Mouse (Mus musculus): ENCODE measurements around the gene Npnt. TPM values are rescaled to one million over a fixed set of nuclear protein-coding genes. Genes with fewer than 3 reads are reported as not detected.
A peak's percentile ranks its signal among the peaks of the same experiment; 100 is the strongest.

Npnt gene
- 10 to 100 TPM; 18.1 to 24.5 TPM for total RNA-seq (2021)

DNA sequence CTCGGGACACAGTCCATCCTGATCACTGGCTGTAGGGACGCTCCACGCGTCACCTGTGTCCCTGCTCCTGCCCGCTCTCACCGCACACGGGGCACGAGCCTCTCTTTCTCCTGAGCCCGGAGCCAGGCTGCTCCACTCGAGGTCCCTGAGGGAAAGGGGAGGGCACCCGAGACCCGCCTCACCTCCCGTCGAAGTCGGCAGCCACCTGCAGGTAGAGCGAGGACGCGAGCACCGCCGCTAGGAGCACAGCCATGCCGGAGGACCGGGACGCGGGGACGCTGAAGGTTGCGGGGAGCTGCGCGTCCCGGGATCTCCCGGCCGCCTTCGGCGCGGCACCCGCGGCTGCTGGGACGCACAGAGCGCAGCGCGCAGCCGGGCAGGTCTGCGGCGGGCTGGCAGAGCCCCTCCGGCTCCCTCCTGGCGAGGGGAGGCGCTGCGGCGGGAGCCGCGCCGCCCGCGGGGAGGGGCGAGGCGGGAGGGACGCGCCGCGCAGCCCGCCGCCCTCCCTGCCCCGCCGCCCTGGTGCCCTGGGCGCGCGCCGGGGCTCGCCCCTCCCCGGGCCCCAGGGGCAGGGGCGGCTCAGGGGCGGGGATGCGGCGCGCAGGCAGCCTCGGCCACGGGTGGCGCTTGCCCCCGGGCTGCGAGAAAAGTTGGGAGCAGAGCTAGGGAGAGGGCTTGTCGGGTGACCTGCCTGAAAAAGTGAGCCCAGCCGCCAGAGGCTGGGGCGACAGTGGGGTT is at the start of gene Npnt:
Npnt (minus strand) TSS at position 501 of the 738 bp plus-strand sequence.
- intact Hi-C loops (cut with DNase I), result loop anchor here (2.0 kb wide), 1 partner anchor 47 kb away; no protein-coding TSS in a partner anchor
- DNase-seq (ENCODE audit: low spot score in 2 of 2), result peak; percentile 28 to 54

DNA sequence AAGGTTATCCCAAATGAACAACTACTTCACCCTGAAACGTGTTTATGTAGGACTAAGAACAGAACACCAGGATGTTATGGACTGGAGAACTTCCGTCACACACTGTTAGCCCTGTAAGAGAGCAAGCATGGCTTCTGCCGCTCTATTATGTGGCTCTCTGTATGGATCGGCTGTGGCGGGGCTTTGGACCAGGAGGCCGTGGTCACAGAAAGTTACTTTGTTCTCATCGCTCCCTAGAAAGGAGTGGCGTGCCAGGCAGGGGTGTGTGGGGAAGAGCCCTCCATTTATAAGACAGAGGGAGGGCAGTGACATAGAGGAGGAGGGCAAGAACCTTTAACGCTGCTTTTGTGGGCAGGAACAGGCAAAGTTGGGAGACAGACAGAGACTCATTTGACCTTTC is 46.2 kb upstream of the Npnt start:
- DNase-seq (ENCODE audit: low spot score in 2 of 2), result no peak
- intact Hi-C loops (cut with DNase I), result no loop called here

DNA sequence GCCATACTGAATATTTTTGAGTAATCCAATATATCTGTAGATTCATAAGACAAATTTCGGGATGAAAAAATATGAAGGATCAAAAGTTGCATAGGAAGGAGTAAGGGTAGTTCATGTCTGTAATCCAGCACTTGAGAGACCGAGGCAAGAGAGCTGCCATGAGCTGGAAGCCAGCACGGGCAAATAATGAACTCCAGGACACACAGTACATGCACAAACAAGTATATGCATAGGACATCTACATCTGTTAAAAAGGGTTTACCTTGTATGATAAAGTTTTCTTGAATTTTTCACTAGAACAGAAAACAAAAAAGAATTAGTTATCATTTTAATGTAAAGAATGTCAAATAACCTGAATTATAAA is 45.8 kb upstream of the Npnt start:
- intact Hi-C loops (cut with DNase I), result no loop called here
- DNase-seq (ENCODE audit: low spot score in 2 of 2), result no peak

DNA sequence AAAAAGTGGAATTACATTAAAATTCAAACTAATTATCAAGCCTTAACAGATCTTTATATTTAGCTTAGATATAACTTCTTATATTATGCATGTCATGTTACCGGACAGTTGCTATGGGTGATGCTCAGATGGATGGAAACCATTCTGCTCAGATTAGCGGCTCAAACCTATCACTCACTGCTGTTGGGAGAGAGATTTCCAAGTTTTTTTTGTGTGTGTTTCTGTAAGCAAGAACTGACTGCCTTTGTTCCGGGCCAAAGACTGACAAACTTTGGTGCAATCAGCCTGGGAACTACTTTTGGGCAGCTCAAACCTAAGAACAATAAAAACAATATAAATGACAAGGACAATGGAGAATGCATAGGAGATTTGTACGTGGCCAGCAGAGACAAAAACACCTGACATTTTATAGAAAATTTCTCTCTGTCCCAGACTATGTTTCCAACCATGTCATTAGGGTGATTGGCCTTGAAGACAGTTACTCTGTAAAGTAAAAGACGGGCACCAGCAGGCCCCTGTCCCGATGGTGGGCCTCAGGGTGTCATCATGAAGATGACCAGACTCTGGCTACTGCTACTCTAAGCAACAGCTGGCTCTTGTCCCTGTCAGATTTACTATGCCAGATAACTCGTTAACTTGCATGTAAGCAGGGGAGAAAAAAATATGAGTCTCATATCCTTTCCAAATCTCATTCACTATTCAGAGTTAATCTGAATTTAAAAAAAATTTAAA is 45.2 kb upstream of the Npnt start:
- DNase-seq (ENCODE audit: low spot score in 2 of 2), result no peak
- intact Hi-C loops (cut with DNase I), result no loop called here

DNA sequence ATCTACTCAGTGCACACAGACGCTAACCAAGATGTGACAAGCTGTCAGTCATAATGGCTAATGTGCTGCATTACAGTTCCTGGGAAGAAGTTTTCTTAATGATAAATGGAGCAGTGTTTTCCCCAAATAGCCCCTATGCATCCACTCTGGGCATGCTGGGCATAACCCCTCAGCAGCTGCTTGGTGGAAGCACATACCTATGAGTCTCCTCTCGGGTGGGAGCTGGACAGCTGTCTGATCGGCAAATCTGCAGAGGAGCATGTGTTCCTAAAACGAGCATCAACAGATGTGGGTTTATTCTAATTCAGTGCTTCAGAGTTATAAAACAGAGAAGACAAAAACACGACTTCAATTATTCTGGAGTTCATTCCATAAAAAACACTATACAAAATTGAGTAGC is 36.1 kb upstream of the Npnt start:
- intact Hi-C loops (cut with DNase I), result no loop called here
- no peak for DNase-seq (ENCODE audit: low spot score in 2 of 2)

DNA sequence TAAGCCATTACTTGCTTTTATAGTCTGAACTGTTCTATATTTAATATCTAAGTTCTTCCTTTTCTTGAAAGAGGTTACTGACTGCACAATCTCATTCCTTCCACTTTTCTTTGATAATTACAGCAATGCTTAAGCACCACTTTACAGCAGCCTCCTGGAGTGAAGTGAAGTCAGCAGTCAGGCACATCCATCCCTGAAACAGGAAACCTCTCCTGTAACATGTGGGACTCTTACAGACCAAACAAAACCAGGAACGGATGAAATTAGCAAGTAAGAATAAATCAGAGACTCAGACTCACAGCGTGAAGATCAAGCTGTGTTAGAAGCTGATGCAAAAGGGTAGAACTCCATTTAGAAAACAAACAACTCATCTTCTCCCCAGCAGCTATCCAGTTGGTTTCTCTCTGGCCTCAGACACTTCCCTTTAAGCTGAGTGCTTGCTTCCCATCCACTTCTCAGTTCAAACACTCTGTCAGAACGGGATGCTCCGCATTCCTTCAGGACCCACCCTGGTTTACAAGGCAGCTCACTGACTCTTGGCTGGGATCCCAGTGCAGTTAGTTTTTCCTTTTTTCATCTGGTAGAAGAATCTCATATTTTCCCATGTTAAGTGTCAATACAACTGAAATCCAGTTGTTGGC is 33.9 kb upstream of the Npnt start:
- no peak for DNase-seq (ENCODE audit: low spot score in 2 of 2)
- intact Hi-C loops (cut with DNase I), result no loop called here

DNA sequence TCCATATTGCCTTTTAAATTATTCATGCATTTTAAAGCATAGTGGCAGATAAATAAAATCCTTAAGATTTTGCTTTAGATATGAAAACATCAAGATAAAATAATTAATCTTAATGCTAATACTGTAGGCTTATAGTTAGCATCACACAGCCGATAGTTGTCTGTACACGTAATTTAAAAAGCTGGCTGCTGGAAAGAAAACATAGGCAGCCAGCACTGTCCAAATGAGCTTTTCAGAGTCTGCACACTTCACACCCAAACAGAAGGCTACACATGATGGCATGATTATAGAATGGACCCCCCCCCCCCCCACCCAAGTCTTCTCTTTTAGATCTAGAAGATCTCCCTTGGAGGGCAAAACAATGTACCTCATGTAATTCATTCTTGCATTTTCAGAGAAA is 31.9 kb upstream of the Npnt start:
- intact Hi-C loops (cut with DNase I), result no loop called here
- no peak for DNase-seq (ENCODE audit: low spot score in 2 of 2)

DNA sequence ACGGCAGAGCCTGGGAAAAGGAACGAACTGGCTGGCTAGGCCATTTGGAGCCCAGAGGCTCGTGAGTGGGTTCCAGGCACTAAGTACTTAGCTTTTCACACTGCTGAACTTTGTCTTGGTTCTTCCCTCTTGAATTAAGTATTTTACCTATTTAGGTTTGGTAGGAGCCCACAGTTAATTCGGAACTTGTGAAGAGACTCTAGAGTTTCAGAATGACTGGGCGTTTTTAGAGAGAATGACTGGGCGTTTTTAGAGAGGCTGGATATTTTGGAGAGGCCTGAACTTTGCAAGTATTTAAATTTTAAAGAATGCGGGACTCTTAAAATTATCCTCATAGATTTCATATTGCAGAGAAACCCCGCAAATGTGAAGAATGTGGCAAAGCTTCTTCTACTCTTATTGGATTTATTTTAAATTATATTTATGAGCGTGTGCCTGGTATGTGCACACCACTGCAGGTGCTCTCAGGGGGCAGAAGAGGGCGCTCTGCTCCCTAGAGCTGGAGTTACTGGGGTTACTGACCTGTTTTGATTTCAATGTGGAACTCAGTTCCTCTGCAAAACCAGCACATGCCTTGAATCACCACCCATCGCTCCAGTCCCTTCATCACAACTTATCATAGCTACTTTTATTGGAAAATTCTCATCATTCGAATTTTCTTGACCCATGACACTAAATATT is 29.8 kb upstream of the Npnt start:
- intact Hi-C loops (cut with DNase I), result no loop called here
- DNase-seq (ENCODE audit: low spot score in 2 of 2), result no peak

DNA sequence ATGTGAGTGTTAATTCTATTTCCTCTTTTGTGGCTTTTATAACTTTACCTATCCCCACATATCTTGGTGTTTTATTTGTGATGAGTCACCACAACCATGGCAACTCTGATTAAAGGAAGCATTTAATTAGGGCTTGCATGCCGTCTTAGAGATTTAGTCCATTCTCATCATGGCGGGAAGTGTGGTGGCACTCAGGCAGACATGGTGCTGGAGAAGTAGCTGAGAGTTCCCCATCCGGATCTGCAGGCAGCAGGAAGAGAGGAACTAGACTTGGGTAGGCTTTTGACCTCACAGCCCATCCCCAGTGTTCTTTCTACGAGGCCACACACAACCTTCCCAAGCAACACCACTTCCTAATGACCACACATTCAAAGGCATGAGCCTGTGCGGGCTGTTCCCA is 16.2 kb upstream of the Npnt start:
- DNase-seq (ENCODE audit: low spot score in 2 of 2), result no peak
- intact Hi-C loops (cut with DNase I), result no loop called here

DNA sequence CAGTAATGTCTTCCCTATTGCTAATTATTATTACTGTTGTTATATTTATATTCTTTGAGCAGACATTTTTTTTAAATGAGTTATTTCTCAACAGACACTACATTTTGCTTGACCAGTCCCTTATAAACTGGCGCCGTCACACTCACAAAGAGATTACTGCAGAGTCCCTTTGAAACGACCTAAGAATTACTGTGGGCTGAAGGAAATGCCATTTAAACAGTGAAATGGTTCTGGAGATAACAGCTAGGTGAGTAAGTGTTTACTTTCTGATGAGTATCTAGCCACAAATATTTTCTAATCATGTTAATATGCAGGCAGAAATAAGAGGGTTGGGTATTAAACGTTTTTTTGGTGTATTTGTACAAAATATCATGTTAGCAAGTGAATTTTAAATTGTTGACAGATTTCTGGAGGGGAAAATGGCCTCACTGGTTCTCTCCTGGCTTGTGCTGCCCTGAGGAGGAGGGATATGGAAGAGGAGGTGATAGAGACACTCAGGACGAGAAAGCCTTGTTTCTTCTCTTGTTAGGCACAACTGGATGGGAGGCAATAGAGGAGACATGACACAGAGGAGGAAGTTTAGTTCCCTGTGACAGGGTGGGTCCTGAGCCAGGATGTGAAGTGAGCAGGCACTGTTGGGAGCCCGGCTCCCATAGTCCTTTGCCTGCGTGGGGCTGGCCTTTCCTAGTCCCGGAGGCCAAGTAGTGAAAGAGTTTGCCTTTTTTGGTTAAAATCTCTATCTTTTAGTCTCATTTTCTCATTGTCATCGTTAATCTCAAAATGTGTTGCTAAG is 14.8 kb upstream of the Npnt start:
- no peak for DNase-seq (ENCODE audit: low spot score in 2 of 2)
- intact Hi-C loops (cut with DNase I), result no loop called here

DNA sequence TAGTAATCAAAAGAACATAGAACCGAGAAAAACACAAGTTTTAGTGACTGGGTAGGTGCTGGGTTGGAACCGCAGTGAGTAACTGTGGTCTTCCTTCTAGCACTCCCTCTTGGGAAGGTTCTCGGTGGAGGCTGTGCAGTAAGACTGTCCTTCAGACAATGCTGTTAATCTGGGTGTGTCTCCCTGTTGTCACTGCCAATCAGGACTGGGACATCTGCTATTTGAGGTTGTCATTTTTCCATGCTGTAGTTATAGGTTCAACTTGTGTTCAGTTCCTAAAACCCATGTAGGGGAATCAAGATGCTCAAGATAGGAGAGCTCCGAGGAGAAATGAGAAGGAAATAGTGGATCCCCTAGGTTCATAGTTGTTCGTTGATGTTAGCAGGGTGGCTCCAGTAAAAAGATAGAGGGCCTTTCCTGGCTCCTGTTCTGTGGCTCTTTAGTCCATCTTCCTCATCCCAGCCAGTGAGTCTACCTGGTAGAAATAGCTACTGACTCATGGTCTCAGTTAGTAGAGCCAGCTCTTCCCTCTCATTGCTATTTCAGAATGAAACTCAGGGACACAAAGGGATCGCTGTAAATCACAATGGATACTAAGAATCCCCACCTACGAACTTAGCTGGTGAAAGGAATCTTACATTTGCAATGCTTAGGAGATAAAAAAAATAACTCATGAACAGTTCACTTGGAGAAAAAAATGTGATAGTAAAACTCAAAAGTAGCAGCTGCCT is 12.7 kb upstream of the Npnt start:
- intact Hi-C loops (cut with DNase I), result no loop called here
- no peak for DNase-seq (ENCODE audit: low spot score in 2 of 2)

DNA sequence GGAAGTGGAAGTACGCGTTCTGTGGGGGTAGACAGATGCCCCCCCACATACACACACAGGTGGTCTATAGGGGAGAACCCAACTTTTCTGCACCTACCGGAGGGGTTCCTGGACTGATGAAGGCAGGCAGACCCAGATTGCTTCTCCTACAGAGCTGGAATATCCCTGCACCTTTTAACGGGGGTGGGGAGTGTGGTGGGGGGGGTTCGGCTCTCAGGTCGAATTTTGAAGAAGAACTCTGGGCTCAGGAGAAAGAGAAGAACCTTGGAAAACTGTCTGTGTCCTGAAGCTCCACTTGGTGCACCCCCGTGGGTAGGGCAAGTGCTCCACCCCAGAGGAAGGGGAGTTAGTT is 414 bp upstream of the Npnt start:
- no peak for DNase-seq (ENCODE audit: low spot score in 2 of 2)
- intact Hi-C loops (cut with DNase I), result no loop called here

DNA sequence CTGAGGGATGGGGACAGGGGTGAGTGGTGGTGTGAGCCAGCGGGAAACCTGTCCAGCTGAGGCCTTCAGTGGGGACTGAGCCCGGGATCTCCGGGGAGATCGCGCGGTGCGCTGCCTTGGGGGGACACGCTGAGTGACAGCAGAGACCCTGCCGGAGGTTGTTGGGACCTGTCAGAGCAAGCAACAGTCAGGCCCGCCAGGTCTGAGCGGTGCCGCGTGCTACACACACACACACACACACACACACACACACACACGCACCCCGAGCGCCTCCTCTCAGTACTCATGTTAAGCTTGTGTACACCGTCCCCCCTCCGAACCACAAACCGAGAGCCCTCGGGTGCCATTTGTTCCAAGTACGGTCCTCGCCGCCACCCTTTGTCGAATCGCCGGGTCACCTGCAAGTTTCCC is 706 bp downstream of the Npnt start:
- intact Hi-C loops (cut with DNase I), result loop anchor here (2.0 kb wide), 1 partner anchor 47 kb away; no protein-coding TSS in a partner anchor

DNA sequence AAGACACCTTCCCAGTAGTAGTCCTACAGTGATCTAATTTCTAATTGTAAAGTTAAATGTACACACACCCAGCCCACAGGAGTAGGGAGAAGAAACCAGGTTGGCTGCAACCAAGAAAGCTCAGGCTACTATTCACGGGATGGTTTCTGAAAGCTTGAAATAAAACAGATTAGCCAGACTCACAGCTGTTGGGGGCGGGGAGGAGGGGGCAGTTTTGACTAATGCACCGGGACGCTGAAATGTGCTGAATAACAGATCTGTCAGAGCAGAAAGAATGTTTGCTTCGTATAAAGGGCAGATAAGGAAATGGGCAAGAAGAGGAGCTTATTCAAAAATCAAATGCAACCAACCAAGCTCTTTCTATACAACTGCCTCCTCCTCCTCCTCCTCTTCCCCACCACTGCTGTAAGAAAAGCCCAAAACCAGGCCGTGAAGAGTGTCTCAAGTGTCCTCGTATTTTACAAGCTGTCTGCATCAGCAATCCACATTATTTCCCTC is 1.7 kb downstream of the Npnt start:
- intact Hi-C loops (cut with DNase I), result loop anchor here (2.0 kb wide), 1 partner anchor 46 kb away; no protein-coding TSS in a partner anchor
- DNase-seq (ENCODE audit: low spot score in 2 of 2), result no peak

More for the DNA sequence above, 706 bp downstream of the Npnt start:
- peak; percentile 21 to 34 for DNase-seq (ENCODE audit: low spot score in 2 of 2)

DNA sequence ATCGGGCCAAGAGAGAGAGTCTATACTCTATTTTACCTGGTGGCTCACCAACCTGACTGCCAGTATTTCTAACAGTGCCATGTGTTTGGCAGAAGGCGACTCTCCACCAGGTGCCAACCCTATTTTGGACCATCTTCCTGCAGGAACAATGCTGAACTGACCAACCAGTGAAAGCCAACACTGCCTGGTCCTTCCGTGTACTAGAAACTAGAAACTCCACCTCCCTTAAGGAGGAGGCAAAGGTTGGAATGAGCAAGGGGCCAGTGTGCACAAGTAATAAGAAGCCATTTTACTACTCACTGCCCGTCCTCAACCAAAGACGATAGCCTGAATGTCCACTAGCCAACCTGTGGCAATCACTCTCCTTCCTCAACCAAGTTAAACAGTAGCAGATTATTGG is 4.0 kb downstream of the Npnt start:
- intact Hi-C loops (cut with DNase I), result no loop called here
- no peak for DNase-seq (ENCODE audit: low spot score in 2 of 2)

DNA sequence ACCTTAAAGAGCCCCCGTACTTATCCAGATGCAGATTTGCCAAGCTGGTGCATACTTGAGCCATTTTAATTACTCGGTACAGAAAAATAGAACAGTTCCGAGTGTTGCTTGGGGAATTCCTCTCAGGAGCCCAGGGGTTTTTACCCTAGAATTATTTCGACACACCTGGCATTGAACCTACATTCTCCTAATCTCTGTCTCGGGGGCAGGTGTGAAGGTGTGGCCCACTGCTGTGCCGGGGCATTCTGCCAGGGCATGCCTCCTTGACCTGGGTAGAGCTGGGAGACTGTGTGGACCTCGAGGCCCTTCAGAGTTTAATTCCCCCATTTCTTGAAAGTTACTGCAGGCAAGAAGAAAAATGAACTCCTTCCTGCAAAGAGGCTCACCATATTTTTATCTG is 4.4 kb downstream of the Npnt start:
- no peak for DNase-seq (ENCODE audit: low spot score in 2 of 2)
- intact Hi-C loops (cut with DNase I), result no loop called here

DNA sequence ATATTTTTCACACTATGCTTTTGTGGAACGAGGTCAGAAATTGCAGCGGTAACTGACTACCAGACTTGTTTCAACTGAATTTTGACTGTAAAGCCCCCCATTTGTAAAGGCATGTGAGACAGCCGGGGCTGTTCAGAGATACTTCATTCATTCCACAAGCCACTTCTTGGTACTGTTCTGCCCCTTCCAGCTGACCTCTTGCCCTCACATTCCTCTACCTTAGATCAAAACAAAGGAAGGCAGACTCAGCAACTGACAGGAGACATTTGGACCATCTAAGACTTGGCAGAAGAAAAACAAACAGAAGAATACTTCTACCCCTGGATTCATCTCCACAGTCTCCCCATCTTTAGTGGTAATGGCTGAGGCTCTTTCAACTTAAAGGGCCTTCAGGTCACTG is 5.5 kb downstream of the Npnt start:
- intact Hi-C loops (cut with DNase I), result no loop called here
- DNase-seq (ENCODE audit: low spot score in 2 of 2), result no peak

DNA sequence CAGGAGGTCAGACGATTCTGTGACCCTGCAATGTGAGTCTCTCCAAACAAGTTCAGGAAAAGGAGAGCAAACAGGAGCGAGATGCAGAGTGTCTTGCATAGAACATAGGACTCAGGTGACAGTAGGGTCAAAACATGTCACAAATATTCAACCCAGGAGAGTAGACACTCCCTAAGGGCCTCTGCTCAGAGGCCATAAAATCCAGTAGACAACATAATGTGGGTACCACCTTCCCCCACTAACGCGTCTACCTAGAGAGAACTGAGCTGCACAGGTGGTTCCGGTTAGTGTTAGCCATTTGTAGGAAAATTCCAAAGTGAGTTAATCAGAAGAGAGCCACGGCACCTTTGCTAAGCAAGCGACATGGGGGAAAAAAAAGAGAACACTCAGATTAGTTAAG is 5.9 kb downstream of the Npnt start:
- DNase-seq (ENCODE audit: low spot score in 2 of 2), result no peak
- intact Hi-C loops (cut with DNase I), result no loop called here

DNA sequence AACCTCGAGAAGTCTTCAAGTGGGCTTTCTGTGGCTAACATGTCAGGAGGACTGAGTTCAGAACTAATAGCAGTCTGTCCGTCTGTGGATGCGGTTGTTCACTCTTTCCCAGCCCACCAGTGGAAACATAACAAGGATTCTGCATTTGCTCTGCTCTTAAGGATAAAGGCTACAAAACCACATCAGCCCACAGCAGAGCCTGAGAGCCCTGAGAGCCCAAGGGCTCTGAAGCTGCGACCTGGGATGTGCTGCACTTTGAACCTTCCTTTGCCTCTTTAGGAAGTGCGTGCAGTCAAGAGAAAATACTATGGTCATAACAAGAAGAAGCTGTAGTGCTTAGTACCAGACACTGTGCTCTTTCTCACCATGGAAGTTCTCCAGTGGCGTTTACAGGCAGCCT is 7.3 kb downstream of the Npnt start:
- no peak for DNase-seq (ENCODE audit: low spot score in 2 of 2)
- intact Hi-C loops (cut with DNase I), result no loop called here

Data from left cerebral cortex, postnatal 36 days (tissue).